Mouse (Mus musculus): ENCODE data around the gene Ctnnbip1. TPM values are rescaled to one million over a fixed set of nuclear protein-coding genes. Genes with fewer than 3 reads are reported as not detected.
A peak's percentile ranks its signal among the peaks of the same experiment; 100 is the strongest.

The Ctnnbip1 gene
- polyA plus RNA-seq, 1 experiment from 2014 or later: 40.1 TPM

- H3K4me3 ChIP-seq (ENCODE audit: low read depth, low read length): peak overlapping the region; percentile 62
- TF ChIP-seq CTCF (IDR thresholded peaks at IDR 0.05) (peak; percentile 64), EP300 (IDR thresholded peaks at IDR 0.05) (no peak)
- ATAC-seq (no peak), DNase-seq (ENCODE audit: low spot score) (peak; percentile 78)
- H3K4me2 ChIP-seq (replicated peaks; ENCODE audit: low read depth, low read length): peak overlapping the region; percentile 84
- no peaks in the 10 kb centered on the region for H3K9me3 ChIP-seq (ENCODE audit: low read length)
- H3K27ac ChIP-seq (ENCODE audit: low read length): peak overlapping the region; percentile 78
- H3K27me3 ChIP-seq (replicated peaks; ENCODE audit: insufficient read depth, low read length): no peaks in the 10 kb centered on the region
- H3K36me3 ChIP-seq (ENCODE audit: insufficient read depth, low read length): peaks cover 16% of the 10 kb centered on the region
- peak overlapping the region; percentile 61 for H3K9ac ChIP-seq (replicated peaks; ENCODE audit: low read depth)
- WGBS: 1% methylated on average over 10 of the region's 10 CpGs
- peaks cover 5% of the 10 kb centered on the region; the same call in 1 of the 2 replicates for H3K4me1 ChIP-seq (ENCODE audit: insufficient read depth, low read depth, low read length)
Observed at GRCm38 (mm10) chr4:149485825-149486206, 32.2 kb upstream of the Ctnnbip1 start.

GRCm38 (mm10) chr4:149487729-149488128 lies 30.3 kb upstream of the Ctnnbip1 start:
- WGBS: 93% methylated on average over 12 of the region's 12 CpGs
- H3K27me3 ChIP-seq (replicated peaks; ENCODE audit: insufficient read depth, low read length): no peaks in the 10 kb centered on the region

GRCm38 (mm10) chr4:149489415-149490240 lies 28.4 kb upstream of the Ctnnbip1 start:
- ATAC-seq: no peak
- WGBS: 87% methylated on average over 14 of the region's 14 CpGs
- H3K36me3 ChIP-seq (ENCODE audit: insufficient read depth, low read length): peaks cover 21% of the 10 kb centered on the region

More at GRCm38 (mm10) chr4:149487729-149488128, 30.3 kb upstream of the Ctnnbip1 start:
- Histone ChIP-seq H3K4me3 (ENCODE audit: low read depth, low read length) (no peak overlapping the region), H3K36me3 (ENCODE audit: insufficient read depth, low read length) (peaks cover 16% of the 10 kb centered on the region), H3K27ac (ENCODE audit: low read length) (no peak overlapping the region), H3K4me2 (replicated peaks; ENCODE audit: low read depth, low read length) (no peak overlapping the region), H3K4me1 (ENCODE audit: insufficient read depth, low read depth, low read length) (peaks cover 5% of the 10 kb centered on the region; the same call in 1 of the 2 replicates), H3K9ac (replicated peaks; ENCODE audit: low read depth) (no peak overlapping the region), H3K9me3 (ENCODE audit: low read length) (no peaks in the 10 kb centered on the region)
- DNase-seq (ENCODE audit: low spot score) (no peak), ATAC-seq (no peak)
- TF ChIP-seq EP300 (IDR thresholded peaks at IDR 0.05) (no peak), CTCF (IDR thresholded peaks at IDR 0.05) (no peak)

GRCm38 (mm10) chr4:149491151-149491550 lies 26.9 kb upstream of the Ctnnbip1 start:
- Histone ChIP-seq H3K9ac (replicated peaks; ENCODE audit: low read depth) (no peak overlapping the region), H3K4me3 (ENCODE audit: low read depth, low read length) (no peak overlapping the region), H3K9me3 (ENCODE audit: low read length) (no peaks in the 10 kb centered on the region), H3K27ac (ENCODE audit: low read length) (no peak overlapping the region), H3K4me2 (replicated peaks; ENCODE audit: low read depth, low read length) (no peak overlapping the region), H3K36me3 (ENCODE audit: insufficient read depth, low read length) (peaks cover 27% of the 10 kb centered on the region), H3K27me3 (replicated peaks; ENCODE audit: insufficient read depth, low read length) (no peaks in the 10 kb centered on the region), H3K4me1 (ENCODE audit: insufficient read depth, low read depth, low read length) (peaks cover 4% of the 10 kb centered on the region; the same call in 1 of the 2 replicates)
- ATAC-seq (no peak), DNase-seq (ENCODE audit: low spot score) (no peak)
- no peak for TF ChIP-seq EP300 (IDR thresholded peaks at IDR 0.05)
- TF ChIP-seq CTCF (IDR thresholded peaks at IDR 0.05): peak; percentile 38
- 99% methylated on average over 3 of the region's 3 CpGs for WGBS

More at GRCm38 (mm10) chr4:149489415-149490240, 28.4 kb upstream of the Ctnnbip1 start:
- Histone ChIP-seq H3K27me3 (replicated peaks; ENCODE audit: insufficient read depth, low read length) (no peaks in the 10 kb centered on the region), H3K9me3 (ENCODE audit: low read length) (no peaks in the 10 kb centered on the region), H3K4me2 (replicated peaks; ENCODE audit: low read depth, low read length) (no peak overlapping the region), H3K4me3 (ENCODE audit: low read depth, low read length) (no peak overlapping the region), H3K27ac (ENCODE audit: low read length) (no peak overlapping the region), H3K4me1 (ENCODE audit: insufficient read depth, low read depth, low read length) (peaks cover 5% of the 10 kb centered on the region; the same call in 1 of the 2 replicates), H3K9ac (replicated peaks; ENCODE audit: low read depth) (no peak overlapping the region)
- DNase-seq (ENCODE audit: low spot score): no peak
- no peak for TF ChIP-seq EP300 (IDR thresholded peaks at IDR 0.05)
- no peak for TF ChIP-seq CTCF (IDR thresholded peaks at IDR 0.05)

GRCm38 (mm10) chr4:149496612-149497011 lies 21.4 kb upstream of the Ctnnbip1 start:
- no peak for ATAC-seq
- TF ChIP-seq EP300 (IDR thresholded peaks at IDR 0.05) (no peak), CTCF (IDR thresholded peaks at IDR 0.05) (no peak)
- peaks cover 12% of the 10 kb centered on the region for H3K36me3 ChIP-seq (ENCODE audit: insufficient read depth, low read length)
- 70% methylated on average over 2 of the region's 2 CpGs for WGBS
- H3K9ac ChIP-seq (replicated peaks; ENCODE audit: low read depth): no peak overlapping the region
- no peak overlapping the region for H3K4me2 ChIP-seq (replicated peaks; ENCODE audit: low read depth, low read length)
- H3K27ac ChIP-seq (ENCODE audit: low read length): no peak overlapping the region
- H3K4me1 ChIP-seq (ENCODE audit: insufficient read depth, low read depth, low read length): no peaks in the 10 kb centered on the region
- no peak for DNase-seq (ENCODE audit: low spot score)
- no peaks in the 10 kb centered on the region for H3K27me3 ChIP-seq (replicated peaks; ENCODE audit: insufficient read depth, low read length)
- no peaks in the 10 kb centered on the region for H3K9me3 ChIP-seq (ENCODE audit: low read length)
- no peak overlapping the region for H3K4me3 ChIP-seq (ENCODE audit: low read depth, low read length)

GRCm38 (mm10) chr4:149498901-149499300 lies 19.1 kb upstream of the Ctnnbip1 start:
- Histone ChIP-seq H3K4me3 (ENCODE audit: low read depth, low read length) (no peak overlapping the region), H3K4me2 (replicated peaks; ENCODE audit: low read depth, low read length) (no peak overlapping the region), H3K9ac (replicated peaks; ENCODE audit: low read depth) (no peak overlapping the region), H3K36me3 (ENCODE audit: insufficient read depth, low read length) (peaks cover 11% of the 10 kb centered on the region), H3K4me1 (ENCODE audit: insufficient read depth, low read depth, low read length) (no peaks in the 10 kb centered on the region), H3K9me3 (ENCODE audit: low read length) (no peaks in the 10 kb centered on the region), H3K27me3 (replicated peaks; ENCODE audit: insufficient read depth, low read length) (no peaks in the 10 kb centered on the region), H3K27ac (ENCODE audit: low read length) (no peak overlapping the region)
- ATAC-seq (peak; percentile 78), DNase-seq (ENCODE audit: low spot score) (peak; percentile 35)
- WGBS: 58% methylated on average over 8 of the region's 8 CpGs
- no peak for TF ChIP-seq EP300 (IDR thresholded peaks at IDR 0.05)
- TF ChIP-seq CTCF (IDR thresholded peaks at IDR 0.05): no peak
